Mouse (Mus musculus) forebrain, embryonic 14.5 days (tissue): ENCODE measurements around the gene Qrich2. TPM values are rescaled to one million over a fixed set of nuclear protein-coding genes. Genes with fewer than 3 reads are reported as not detected.
"Not testable (repeated sequence)": the region's sequence is repeated elsewhere in the genome, so short reads cannot be mapped to it uniquely, and the experiment has no call there.

Source experiments
- ATAC-seq: fragments of 200-750 bp; cut with Nextera tagmentation; 2 replicates; pipeline ENCODE4 v1.8.0; 2017; ENCODE audit warnings: mild to moderate bottlenecking, moderate library complexity
- DNase-seq: peaks from one replicate; pipeline ENCODE4 v3.0.0-alpha.2; 2015; ENCODE audit warnings: low spot score
- H3K27ac ChIP-seq: fragments of 300-500 bp; sonication (generic); 2 replicates; pipeline ENCODE4 v1.5.1; 2014; ENCODE audit warnings: low read depth, mild to moderate bottlenecking, control low read depth, low read length, moderate library complexity
- H3K27me3 ChIP-seq: fragments of 300-500 bp; sonication (generic); replicated peaks from 2 replicates; pipeline ENCODE4 v1.6.1; 2014; ENCODE audit warnings: low read length, control low read depth, mixed read lengths; ENCODE audit not compliant: control insufficient read depth, insufficient read depth
- H3K36me3 ChIP-seq: fragments of 300-500 bp; sonication (generic); 2 replicates; pipeline ENCODE4 v1.6.1; 2014; ENCODE audit warnings: low read length, control low read depth; ENCODE audit not compliant: control insufficient read depth, insufficient read depth
- H3K4me1 ChIP-seq: fragments of 300-500 bp; sonication (generic); 2 replicates; pipeline ENCODE4 v1.6.1; 2014; ENCODE audit warnings: antibody characterized with exemption, low read length, control low read depth; ENCODE audit not compliant: control insufficient read depth, insufficient read depth
- H3K4me2 ChIP-seq: fragments of 300-500 bp; sonication (generic); 2 replicates; pipeline ENCODE4 v1.6.1; 2014; ENCODE audit warnings: mild to moderate bottlenecking, control low read depth, low read length
- H3K4me3 ChIP-seq: fragments of 300-500 bp; sonication (generic); 2 replicates; pipeline ENCODE4 v1.5.1; 2014; ENCODE audit warnings: low read depth, low read length, control low read depth
- H3K9ac ChIP-seq: fragments of 300-500 bp; sonication (generic); 2 replicates; pipeline ENCODE4 v1.6.1; 2014; ENCODE audit warnings: mild to moderate bottlenecking, low read length, control low read depth, moderate library complexity
- H3K9me3 ChIP-seq: fragments of 300-500 bp; sonication (generic); replicated peaks from 2 replicates; pipeline ENCODE4 v1.6.1; 2016; ENCODE audit warnings: low read length, control low read depth, mixed read lengths; ENCODE audit not compliant: control insufficient read depth
- WGBS: fragments of 180-500 bp; shearing (Covaris S2); extraction: QIAGEN DNeasy Blood & Tissue Kit; methylation state at CpG from one replicate; pipeline ENCODE4 v1.1.7; 2014; 5-methylcytosine and 5-hydroxymethylcytosine counted together
- polyA plus RNA-seq: library from polyadenylated mRNA; unstranded; fragments of >200 nt; fragmentation: Nextera tagmentation; extraction: Ambion mirVana; gene quantifications from 2 replicates; pipeline ENCODE4 v1.2.1, GENCODE M21; 2014

Gene Qrich2
- polyA plus RNA-seq, 1 experiment from 2014 or later: not detected

DNA sequence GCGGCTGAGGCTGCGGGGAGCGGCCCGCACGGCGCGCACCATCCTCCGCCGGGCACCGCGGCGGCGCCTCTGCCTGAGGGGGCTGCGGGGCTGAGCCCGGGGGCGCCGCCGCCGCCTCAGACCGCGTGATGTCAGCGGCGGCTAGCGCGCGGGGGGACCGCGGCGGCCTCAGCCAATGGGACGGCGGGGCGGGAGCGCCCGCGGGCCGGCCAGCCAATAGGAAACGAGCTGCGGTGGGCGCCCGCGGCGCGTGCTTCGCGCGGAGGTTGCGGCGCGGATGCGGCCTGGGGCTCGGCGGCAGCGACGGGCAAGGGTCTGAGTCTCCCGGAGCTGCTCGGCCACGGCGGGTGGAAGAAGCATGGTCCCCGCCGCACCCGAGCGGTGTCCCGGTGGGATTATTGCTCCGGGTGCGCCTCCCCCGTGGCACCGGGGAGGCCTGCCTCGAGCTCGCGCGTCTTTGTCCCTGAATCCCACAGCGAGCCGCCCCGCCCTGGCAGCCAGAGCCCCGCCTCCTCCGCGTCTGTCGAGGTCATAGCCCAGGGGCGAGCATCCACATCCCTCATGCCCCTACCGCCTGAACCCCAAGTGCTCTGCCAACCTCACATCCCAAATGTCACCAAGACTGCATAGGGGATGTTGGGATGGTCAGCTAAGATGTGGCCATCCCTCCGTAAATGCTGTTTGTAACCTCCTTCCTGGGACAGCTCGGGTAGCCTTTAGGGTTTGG, 53.0 kb downstream of the Qrich2 start, which contains the start of gene Rnf157:
Rnf157 (minus strand) TSS at position 129 of the 727 bp plus-strand sequence.
- peak; percentile 95 for DNase-seq
- peak; percentile 98 for ATAC-seq
- H3K9ac ChIP-seq: peak within 1 kb of the TSS; percentile 96
- no peaks in the 10 kb centered on the region for H3K27me3 ChIP-seq
- no peaks in the 10 kb centered on the region for H3K36me3 ChIP-seq
- H3K4me2 ChIP-seq: peak within 1 kb of the TSS; percentile 94
- 2% methylated on average over 65 of the region's 82 CpGs for WGBS
- no peaks in the 10 kb centered on the region for H3K9me3 ChIP-seq
- H3K27ac ChIP-seq: peak within 1 kb of the TSS; percentile 92
- H3K4me3 ChIP-seq: peak within 1 kb of the TSS; percentile 82
- peaks cover 15% of the 10 kb centered on the region; the same call in 1 of the 2 replicates for H3K4me1 ChIP-seq

DNA sequence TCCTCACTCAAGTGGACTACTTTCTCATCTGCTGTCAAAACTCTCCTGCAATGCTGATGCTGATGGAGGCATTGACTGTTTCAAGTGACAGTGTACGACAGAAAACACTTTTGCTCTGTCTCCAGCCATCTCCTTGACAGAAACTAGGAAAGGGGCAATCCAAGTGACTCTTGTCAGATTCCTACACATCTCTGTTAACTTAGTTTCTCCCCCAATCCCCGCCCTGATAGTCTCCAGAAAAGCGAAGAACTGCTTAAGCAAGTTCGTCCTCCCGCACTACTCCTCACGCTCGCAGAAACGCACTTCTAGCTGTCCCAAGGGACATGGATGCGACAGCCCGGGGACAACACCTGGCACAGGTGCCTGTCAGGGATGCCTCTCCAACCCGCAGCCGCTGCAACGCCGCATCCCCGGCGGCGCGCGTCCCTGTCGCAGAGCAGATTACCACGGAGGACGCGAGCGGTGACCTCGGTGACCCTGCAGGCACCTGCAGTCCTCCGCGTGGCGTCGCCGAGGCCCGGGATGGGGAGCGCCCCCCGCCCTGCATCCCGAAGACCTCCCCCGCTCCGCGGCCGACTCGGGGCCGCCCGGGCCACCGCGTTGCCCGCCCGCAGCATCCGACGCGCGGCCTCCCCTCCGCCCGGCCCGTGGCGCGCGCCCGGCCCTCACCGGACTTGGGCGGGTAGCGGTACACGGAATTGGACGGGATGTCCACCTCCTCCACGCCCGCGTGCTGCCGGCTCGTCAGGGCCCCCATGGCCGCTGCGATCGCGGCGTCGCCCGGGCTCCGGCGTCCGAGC, 53.8 kb downstream of the Qrich2 start:
- H3K9ac ChIP-seq: peak overlapping the region; percentile 96
- peak overlapping the region; percentile 94 for H3K4me2 ChIP-seq
- peaks cover 15% of the 10 kb centered on the region; the same call in 1 of the 2 replicates for H3K4me1 ChIP-seq
- H3K9me3 ChIP-seq: no peaks in the 10 kb centered on the region
- WGBS: under 1% methylated on average over 59 of the region's 76 CpGs
- H3K27ac ChIP-seq: peak overlapping the region; percentile 92
- DNase-seq (peak; percentile 36), ATAC-seq (peak; percentile 42)
- H3K4me3 ChIP-seq: peak overlapping the region; percentile 82
- no peaks in the 10 kb centered on the region for H3K36me3 ChIP-seq
- no peaks in the 10 kb centered on the region for H3K27me3 ChIP-seq

DNA sequence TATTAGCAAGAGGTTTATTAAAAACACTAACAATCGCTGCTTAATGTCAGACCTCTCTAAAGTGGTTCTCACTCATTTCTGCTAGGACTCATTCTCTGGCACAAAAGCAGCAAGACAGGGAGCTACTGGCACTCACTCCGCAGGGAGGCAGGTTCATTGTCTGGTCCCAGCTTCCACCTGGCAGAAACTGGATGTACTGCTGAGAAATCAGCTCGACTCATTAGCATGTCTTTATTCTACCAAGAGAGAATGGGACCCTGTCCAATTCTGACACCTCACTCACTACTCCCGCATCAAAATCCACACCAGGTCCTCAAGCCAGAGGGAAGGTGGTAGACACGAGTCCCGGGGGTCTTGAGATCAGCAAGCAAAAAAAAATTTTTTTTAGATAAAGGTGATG, 54.5 kb downstream of the Qrich2 start:
- no peaks in the 10 kb centered on the region for H3K36me3 ChIP-seq
- WGBS: 1% methylated on average over 6 of the region's 6 CpGs
- no peak for ATAC-seq
- peak overlapping the region; percentile 96 for H3K9ac ChIP-seq
- no peaks in the 10 kb centered on the region for H3K27me3 ChIP-seq
- DNase-seq: peak; percentile 71
- H3K27ac ChIP-seq: no peak overlapping the region
- peak overlapping the region; percentile 94 for H3K4me2 ChIP-seq
- H3K9me3 ChIP-seq: no peaks in the 10 kb centered on the region
- H3K4me3 ChIP-seq: peak overlapping the region; percentile 82
- H3K4me1 ChIP-seq: peaks cover 15% of the 10 kb centered on the region; the same call in 1 of the 2 replicates

DNA sequence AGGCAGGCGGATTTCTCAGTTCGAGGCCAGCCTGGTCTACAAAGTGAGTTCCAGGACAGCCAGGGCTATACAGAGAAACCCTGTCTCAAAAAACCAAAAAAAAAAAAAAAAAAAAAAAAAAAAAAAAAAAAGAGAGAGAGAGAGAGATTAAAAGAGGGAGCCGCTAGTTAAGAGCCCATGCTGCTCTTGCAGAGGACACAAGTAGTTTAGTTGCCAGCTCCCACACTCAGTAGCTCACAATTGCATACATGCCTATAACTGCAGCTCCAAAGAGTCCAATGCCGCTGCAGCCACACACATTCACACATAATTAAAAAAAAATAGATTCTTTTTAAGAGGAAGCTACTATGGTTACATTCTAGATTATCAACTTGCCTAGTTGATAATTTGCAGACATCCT, 55.6 kb downstream of the Qrich2 start:
- H3K4me3 ChIP-seq, H3K27ac ChIP-seq, ATAC-seq, H3K9ac ChIP-seq, H3K36me3 ChIP-seq, H3K9me3 ChIP-seq, H3K27me3 ChIP-seq, DNase-seq: not testable (repeated sequence)
- WGBS: 83% methylated on average over 3 of the region's 4 CpGs
- H3K4me1 ChIP-seq: peaks cover 15% of the 10 kb centered on the region; the same call in 1 of the 2 replicates
- peak overlapping the region; percentile 94 for H3K4me2 ChIP-seq

DNA sequence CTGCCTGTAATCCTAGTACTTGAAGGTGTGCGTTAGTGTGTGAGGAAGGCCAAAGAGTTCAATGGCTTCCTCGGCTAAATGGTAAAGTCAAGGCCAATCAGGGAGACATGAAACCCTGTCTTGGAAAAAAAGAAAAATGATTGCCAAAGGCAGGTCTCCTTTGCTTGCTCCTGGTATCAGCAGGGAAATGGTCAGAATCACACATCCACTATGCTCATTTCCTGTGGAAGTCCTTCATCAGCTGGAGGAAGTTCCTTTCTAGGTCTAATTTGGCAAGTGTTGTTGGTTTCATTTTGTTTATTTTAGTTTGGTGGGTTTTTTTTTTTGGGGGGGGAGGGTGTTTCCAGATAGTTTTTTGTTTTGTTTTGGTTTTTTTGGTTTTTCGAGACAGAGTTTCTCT, 57.0 kb downstream of the Qrich2 start:
- no peak for DNase-seq

DNA sequence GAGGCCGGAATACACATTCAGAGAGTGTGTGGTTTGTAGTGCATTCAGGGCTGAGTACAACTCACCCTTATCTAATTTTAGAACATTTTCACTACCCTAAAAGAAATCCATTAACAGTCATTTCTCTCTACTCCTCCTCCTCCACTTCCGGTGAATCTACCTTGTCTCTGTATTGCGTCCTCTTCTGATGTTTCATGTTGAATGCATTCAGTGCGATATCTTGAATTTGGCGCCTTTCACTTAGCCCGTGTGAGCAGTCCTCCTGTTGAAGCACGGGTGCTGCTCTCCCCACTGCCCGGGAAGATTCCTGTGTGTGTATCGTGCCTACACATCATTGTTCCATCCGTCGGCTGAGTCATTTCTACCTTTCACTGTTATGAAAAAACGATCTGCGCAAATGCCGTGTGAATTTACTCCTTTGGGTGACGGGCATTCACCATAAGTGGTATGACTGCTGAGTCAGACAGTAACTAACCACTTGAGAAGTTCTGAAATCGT, 59.8 kb downstream of the Qrich2 start:
- DNase-seq: no peak
- ATAC-seq: no peak
- no peak overlapping the region for H3K4me2 ChIP-seq
- no peak overlapping the region for H3K9ac ChIP-seq
- H3K9me3 ChIP-seq: no peaks in the 10 kb centered on the region
- 95% methylated on average over 16 of the region's 16 CpGs for WGBS
- peaks cover 11% of the 10 kb centered on the region for H3K36me3 ChIP-seq
- H3K27me3 ChIP-seq: no peaks in the 10 kb centered on the region
- H3K27ac ChIP-seq: no peak overlapping the region
- no peak overlapping the region for H3K4me3 ChIP-seq
- H3K4me1 ChIP-seq: peaks cover 5% of the 10 kb centered on the region; the same call in 1 of the 2 replicates

More for the DNA sequence above, 57.0 kb downstream of the Qrich2 start:
- Histone ChIP-seq H3K9me3 (no peaks in the 10 kb centered on the region), H3K4me3 (no peak overlapping the region), H3K27me3 (no peaks in the 10 kb centered on the region), H3K27ac (no peak overlapping the region), H3K4me1 (peaks cover 15% of the 10 kb centered on the region; the same call in 1 of the 2 replicates), H3K9ac (no peak overlapping the region), H3K4me2 (no peak overlapping the region), H3K36me3 (peaks cover 2% of the 10 kb centered on the region)
- ATAC-seq: no peak
- 93% methylated on average over 3 of the region's 3 CpGs for WGBS

DNA sequence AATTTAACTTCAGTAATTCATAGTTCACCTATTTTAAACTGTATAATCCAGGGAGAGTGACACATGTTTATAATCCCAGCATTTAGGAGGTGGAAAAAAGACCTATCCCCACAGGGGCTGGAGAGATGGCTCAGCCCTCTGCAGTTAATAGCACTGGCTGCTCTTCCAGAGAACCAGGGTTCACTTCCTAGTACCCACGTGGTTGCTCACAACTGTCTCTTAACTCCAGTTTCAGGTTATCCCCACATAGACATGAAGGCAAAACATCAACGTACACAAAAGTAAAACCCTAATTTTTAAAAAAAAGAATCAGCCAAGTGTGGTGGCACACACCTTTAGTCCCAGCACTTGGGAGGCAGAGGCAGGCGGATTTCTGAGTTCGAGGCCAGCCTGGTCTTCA, 60.4 kb downstream of the Qrich2 start:
- no peak overlapping the region for H3K4me2 ChIP-seq
- no peaks in the 10 kb centered on the region for H3K4me1 ChIP-seq
- H3K9me3 ChIP-seq: no peaks in the 10 kb centered on the region
- peaks cover 11% of the 10 kb centered on the region for H3K36me3 ChIP-seq
- 92% methylated on average over 4 of the region's 4 CpGs for WGBS
- no peaks in the 10 kb centered on the region for H3K27me3 ChIP-seq
- ATAC-seq (no peak), DNase-seq (no peak)
- no peak overlapping the region for H3K27ac ChIP-seq
- H3K4me3 ChIP-seq: no peak overlapping the region
- no peak overlapping the region for H3K9ac ChIP-seq

DNA sequence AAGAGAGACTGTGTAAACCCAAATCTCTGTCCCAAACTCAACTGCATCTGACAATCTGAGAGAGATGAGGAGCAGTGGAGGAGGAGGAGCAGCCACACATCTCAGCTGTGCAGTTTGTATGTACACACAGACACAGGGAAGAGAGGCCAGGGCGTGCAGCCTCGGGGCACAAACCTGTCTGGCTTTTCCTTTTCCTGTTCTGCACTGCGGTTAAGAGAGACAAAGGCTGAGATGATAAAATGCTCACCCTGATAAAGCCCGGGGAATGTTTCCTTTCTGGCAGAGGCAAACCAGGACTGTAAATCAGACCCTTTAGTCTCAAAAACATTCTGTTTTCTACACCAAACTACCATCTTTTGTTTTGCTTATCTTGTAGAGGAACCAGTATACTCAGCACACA, 65.5 kb downstream of the Qrich2 start:
- no peak overlapping the region for H3K4me2 ChIP-seq
- WGBS: 80% methylated on average over 4 of the region's 4 CpGs
- ATAC-seq (no peak), DNase-seq (no peak)
- H3K27me3 ChIP-seq: no peaks in the 10 kb centered on the region
- no peak overlapping the region for H3K27ac ChIP-seq
- H3K4me1 ChIP-seq: no peaks in the 10 kb centered on the region
- H3K9me3 ChIP-seq: no peaks in the 10 kb centered on the region
- no peak overlapping the region for H3K4me3 ChIP-seq
- peaks cover 15% of the 10 kb centered on the region for H3K36me3 ChIP-seq
- no peak overlapping the region for H3K9ac ChIP-seq
